Mouse (Mus musculus) neural tube, embryonic 13.5 days (tissue): ENCODE results near the gene Swap70. TPM values are rescaled to one million over a fixed set of nuclear protein-coding genes. Genes with fewer than 3 reads are reported as not detected.

Experiments
- ATAC-seq: fragments of 200-750 bp; cut with Nextera tagmentation; 2 replicates; pipeline ENCODE4 v1.8.0; 2017; ENCODE audit warnings: low read depth, mild to moderate bottlenecking, moderate TSS enrichment, moderate library complexity
- H3K27ac ChIP-seq: fragments of 300-500 bp; sonication (generic); replicated peaks from 2 replicates; pipeline ENCODE4 v1.5.1; 2015; ENCODE audit warnings: moderate library complexity, mild to moderate bottlenecking, inconsistent platforms
- H3K27me3 ChIP-seq: fragments of 300-500 bp; sonication (generic); 2 replicates; pipeline ENCODE4 v1.6.1; 2015; ENCODE audit warnings: mild to moderate bottlenecking, inconsistent platforms
- H3K36me3 ChIP-seq: fragments of 300-500 bp; sonication (generic); 2 replicates; pipeline ENCODE4 v1.6.1; 2015; ENCODE audit warnings: mild to moderate bottlenecking, inconsistent platforms
- H3K4me1 ChIP-seq: fragments of 300-500 bp; sonication (generic); replicated peaks from 2 replicates; pipeline ENCODE4 v1.6.1; 2015; ENCODE audit warnings: inconsistent platforms
- H3K4me2 ChIP-seq: fragments of 300-500 bp; sonication (generic); 2 replicates; pipeline ENCODE4 v1.6.1; 2015; ENCODE audit warnings: inconsistent platforms, mild to moderate bottlenecking, moderate library complexity
- H3K4me3 ChIP-seq: fragments of 300-500 bp; sonication (generic); 2 replicates; pipeline ENCODE4 v1.5.1; 2015; ENCODE audit warnings: mild to moderate bottlenecking, inconsistent platforms
- H3K9ac ChIP-seq: fragments of 300-500 bp; sonication (generic); 2 replicates; pipeline ENCODE4 v1.6.1; 2015; ENCODE audit warnings: moderate library complexity, mild to moderate bottlenecking, inconsistent platforms
- H3K9me3 ChIP-seq: fragments of 300-500 bp; sonication (generic); 2 replicates; pipeline ENCODE4 v1.6.1; 2016; ENCODE audit warnings: inconsistent platforms
- WGBS: fragments of 180-500 bp; shearing (Covaris S2); methylation state at CpG from one replicate; pipeline ENCODE4 v1.1.7; 2015; 5-methylcytosine and 5-hydroxymethylcytosine counted together
- polyA plus RNA-seq: library from polyadenylated mRNA; unstranded; fragments of >200 nt; fragmentation: Nextera tagmentation; extraction: Ambion mirVana; gene quantifications from 2 replicates; pipeline ENCODE4 v1.2.1, GENCODE M21; 2015

Gene Swap70
- polyA plus RNA-seq, 1 experiment from 2014 or later = 10.4 TPM

GRCm38 (mm10) chr7:110296889-110297603 lies 75.5 kb downstream of the Swap70 start:
- peaks cover 3% of the 10 kb centered on the region; the same call in 1 of the 2 replicates for H3K9me3 ChIP-seq
- H3K4me3 ChIP-seq = no peak overlapping the region
- 31% methylated on average over 17 of the region's 17 CpGs for WGBS
- peak; percentile 53; the same call in 1 of the 2 replicates for ATAC-seq
- H3K4me1 ChIP-seq = peaks cover 7% of the 10 kb centered on the region; the same call in 1 of the 2 replicates
- H3K9ac ChIP-seq = no peak overlapping the region
- H3K4me2 ChIP-seq = no peak overlapping the region
- peak overlapping the region; percentile 71; the same call in 1 of the 2 replicates for H3K27ac ChIP-seq
- H3K36me3 ChIP-seq = no peaks in the 10 kb centered on the region
- no peaks in the 10 kb centered on the region for H3K27me3 ChIP-seq

GRCm38 (mm10) chr7:110297611-110298010 lies 76.1 kb downstream of the Swap70 start:
- H3K36me3 ChIP-seq = no peaks in the 10 kb centered on the region
- peak overlapping the region; percentile 71 for H3K27ac ChIP-seq
- H3K27me3 ChIP-seq = no peaks in the 10 kb centered on the region
- peaks cover 7% of the 10 kb centered on the region; the same call in 1 of the 2 replicates for H3K4me1 ChIP-seq
- no peak for ATAC-seq
- no peak overlapping the region for H3K4me2 ChIP-seq
- no peak overlapping the region for H3K4me3 ChIP-seq
- no peak overlapping the region for H3K9ac ChIP-seq
- 46% methylated on average over 4 of the region's 4 CpGs for WGBS
- H3K9me3 ChIP-seq = no peaks in the 10 kb centered on the region

GRCm38 (mm10) chr7:110298090-110298489 lies 76.6 kb downstream of the Swap70 start:
- no peaks in the 10 kb centered on the region for H3K27me3 ChIP-seq
- H3K9me3 ChIP-seq = no peaks in the 10 kb centered on the region
- H3K36me3 ChIP-seq = no peaks in the 10 kb centered on the region
- H3K9ac ChIP-seq = no peak overlapping the region
- H3K27ac ChIP-seq = peak overlapping the region; percentile 71; the same call in 1 of the 2 replicates
- no peak overlapping the region for H3K4me3 ChIP-seq
- no peak overlapping the region for H3K4me2 ChIP-seq
- no peak; the same call in 1 of the 2 replicates for ATAC-seq
- WGBS = 82% methylated on average over 7 of the region's 7 CpGs
- peaks cover 7% of the 10 kb centered on the region; the same call in 1 of the 2 replicates for H3K4me1 ChIP-seq

GRCm38 (mm10) chr7:110298739-110299410 lies 77.4 kb downstream of the Swap70 start:
- 87% methylated on average over 17 of the region's 17 CpGs for WGBS
- Histone ChIP-seq H3K36me3 (no peaks in the 10 kb centered on the region), H3K27ac (no peak overlapping the region), H3K27me3 (no peaks in the 10 kb centered on the region), H3K4me3 (no peak overlapping the region), H3K9ac (no peak overlapping the region), H3K4me1 (peaks cover 7% of the 10 kb centered on the region; the same call in 1 of the 2 replicates), H3K9me3 (no peaks in the 10 kb centered on the region), H3K4me2 (no peak overlapping the region)
- no peak for ATAC-seq

GRCm38 (mm10) chr7:110302886-110303285 lies 81.4 kb downstream of the Swap70 start:
- Histone ChIP-seq H3K9ac (no peak overlapping the region), H3K36me3 (peaks cover 29% of the 10 kb centered on the region), H3K27ac (no peak overlapping the region), H3K4me3 (no peak overlapping the region), H3K27me3 (no peaks in the 10 kb centered on the region), H3K9me3 (no peaks in the 10 kb centered on the region), H3K4me1 (no peaks in the 10 kb centered on the region), H3K4me2 (no peak overlapping the region)
- 86% methylated on average over 6 of the region's 6 CpGs for WGBS
- ATAC-seq = no peak

- Histone ChIP-seq H3K36me3 (peaks cover 51% of the 10 kb centered on the region), H3K4me1 (no peaks in the 10 kb centered on the region), H3K27ac (no peak overlapping the region), H3K27me3 (no peaks in the 10 kb centered on the region), H3K9me3 (no peaks in the 10 kb centered on the region), H3K4me2 (no peak overlapping the region), H3K9ac (no peak overlapping the region), H3K4me3 (no peak overlapping the region)
- WGBS = 91% methylated on average over 4 of the region's 4 CpGs
- no peak for ATAC-seq
Observed at GRCm38 (mm10) chr7:110305486-110305885, 84.0 kb downstream of the Swap70 start.

GRCm38 (mm10) chr7:110306281-110306680 lies 84.8 kb downstream of the Swap70 start:
- Histone ChIP-seq H3K4me1 (no peaks in the 10 kb centered on the region), H3K27me3 (no peaks in the 10 kb centered on the region), H3K4me2 (no peak overlapping the region), H3K9ac (no peak overlapping the region), H3K27ac (no peak overlapping the region), H3K9me3 (no peaks in the 10 kb centered on the region), H3K4me3 (no peak overlapping the region), H3K36me3 (peaks cover 59% of the 10 kb centered on the region)
- WGBS = 69% methylated on average over 5 of the region's 5 CpGs
- no peak for ATAC-seq

- H3K36me3 ChIP-seq = peaks cover 74% of the 10 kb centered on the region
- ATAC-seq = no peak
- no peak overlapping the region for H3K9ac ChIP-seq
- no peak overlapping the region for H3K4me3 ChIP-seq
- 88% methylated on average over 11 of the region's 11 CpGs for WGBS
- H3K27me3 ChIP-seq = no peaks in the 10 kb centered on the region
- H3K4me2 ChIP-seq = no peak overlapping the region
- H3K4me1 ChIP-seq = no peaks in the 10 kb centered on the region
- H3K27ac ChIP-seq = no peak overlapping the region
- no peaks in the 10 kb centered on the region for H3K9me3 ChIP-seq
Observed at GRCm38 (mm10) chr7:110307741-110308140, 86.2 kb downstream of the Swap70 start.

GRCm38 (mm10) chr7:110309246-110309645 lies 87.7 kb downstream of the Swap70 start:
- WGBS = 91% methylated on average over 8 of the region's 8 CpGs
- no peaks in the 10 kb centered on the region for H3K9me3 ChIP-seq
- H3K36me3 ChIP-seq = peaks cover 89% of the 10 kb centered on the region
- H3K9ac ChIP-seq = no peak overlapping the region
- no peak overlapping the region for H3K4me3 ChIP-seq
- no peak overlapping the region for H3K4me2 ChIP-seq
- no peaks in the 10 kb centered on the region for H3K27me3 ChIP-seq
- no peak for ATAC-seq
- H3K4me1 ChIP-seq = no peaks in the 10 kb centered on the region
- H3K27ac ChIP-seq = no peak overlapping the region

GRCm38 (mm10) chr7:110313392-110314055 lies 92.0 kb downstream of the Swap70 start:
- Histone ChIP-seq H3K27ac (no peak overlapping the region), H3K4me1 (no peaks in the 10 kb centered on the region), H3K9me3 (no peaks in the 10 kb centered on the region), H3K36me3 (peaks cover 97% of the 10 kb centered on the region), H3K27me3 (no peaks in the 10 kb centered on the region), H3K9ac (no peak overlapping the region), H3K4me3 (no peak overlapping the region), H3K4me2 (no peak overlapping the region)
- WGBS = 95% methylated on average over 9 of the region's 9 CpGs
- ATAC-seq = no peak

GRCm38 (mm10) chr7:110314401-110314890 lies 92.9 kb downstream of the Swap70 start:
- no peak for ATAC-seq
- WGBS = 89% methylated on average over 7 of the region's 7 CpGs
- H3K36me3 ChIP-seq = peaks cover 97% of the 10 kb centered on the region
- H3K27ac ChIP-seq = no peak overlapping the region
- no peaks in the 10 kb centered on the region for H3K4me1 ChIP-seq
- H3K4me3 ChIP-seq = no peak overlapping the region
- H3K4me2 ChIP-seq = no peak overlapping the region
- H3K9me3 ChIP-seq = no peaks in the 10 kb centered on the region
- no peaks in the 10 kb centered on the region for H3K27me3 ChIP-seq
- no peak overlapping the region for H3K9ac ChIP-seq

- H3K9me3 ChIP-seq = no peaks in the 10 kb centered on the region
- H3K36me3 ChIP-seq = peaks cover 96% of the 10 kb centered on the region
- no peak overlapping the region for H3K9ac ChIP-seq
- no peak overlapping the region for H3K4me3 ChIP-seq
- H3K27ac ChIP-seq = no peak overlapping the region
- ATAC-seq = no peak
- H3K4me2 ChIP-seq = no peak overlapping the region
- no peaks in the 10 kb centered on the region for H3K4me1 ChIP-seq
- 97% methylated on average over 1 of the region's 1 CpGs for WGBS
- no peaks in the 10 kb centered on the region for H3K27me3 ChIP-seq
Observed at GRCm38 (mm10) chr7:110315352-110315751, 93.8 kb downstream of the Swap70 start.
